Mouse (Mus musculus) forebrain, embryonic 12.5 days (tissue): Measurements from ENCODE around the gene Pld6. TPM values are rescaled to one million over a fixed set of nuclear protein-coding genes. Genes with fewer than 3 reads are reported as not detected.

ENCODE experiments used
- ATAC-seq: fragments of 200-750 bp; cut with Nextera tagmentation; 2 replicates; pipeline ENCODE4 v1.8.0; 2017; ENCODE audit warnings: moderate TSS enrichment; ENCODE audit not compliant: low FRiP score
- H3K27ac ChIP-seq: fragments of 300-500 bp; sonication (generic); 2 replicates; pipeline ENCODE4 v1.5.1; 2016; ENCODE audit warnings: mild to moderate bottlenecking
- H3K27me3 ChIP-seq: fragments of 300-500 bp; sonication (generic); 2 replicates; pipeline ENCODE4 v1.6.1; 2016; ENCODE audit warnings: mild to moderate bottlenecking
- H3K36me3 ChIP-seq: fragments of 300-500 bp; sonication (generic); replicated peaks from 2 replicates; pipeline ENCODE4 v1.6.1; 2016; ENCODE audit warnings: mild to moderate bottlenecking
- H3K4me1 ChIP-seq: fragments of 300-500 bp; sonication (generic); 2 replicates; pipeline ENCODE4 v1.6.1; 2016
- H3K4me2 ChIP-seq: fragments of 300-500 bp; sonication (generic); 2 replicates; pipeline ENCODE4 v1.6.1; 2016; ENCODE audit warnings: mild to moderate bottlenecking, moderate library complexity
- H3K4me3 ChIP-seq: fragments of 300-500 bp; sonication (generic); replicated peaks from 2 replicates; pipeline ENCODE4 v1.5.1; 2016; ENCODE audit warnings: mild to moderate bottlenecking
- H3K9ac ChIP-seq: fragments of 300-500 bp; sonication (generic); 2 replicates; pipeline ENCODE4 v1.6.1; 2016; ENCODE audit warnings: mild to moderate bottlenecking
- H3K9me3 ChIP-seq: fragments of 300-500 bp; sonication (generic); 2 replicates; pipeline ENCODE4 v1.6.1; 2016
- WGBS: fragments of 180-500 bp; shearing (Covaris S2); methylation state at CpG from one replicate; pipeline ENCODE4 v1.1.7; 2016; 5-methylcytosine and 5-hydroxymethylcytosine counted together
- polyA plus RNA-seq: library from polyadenylated mRNA; unstranded; fragments of >200 nt; fragmentation: Nextera tagmentation; extraction: Ambion mirVana; gene quantifications from 2 replicates; pipeline ENCODE4 v1.2.1, GENCODE M21; 2016

The Pld6 gene
- polyA plus RNA-seq, 1 experiment from 2014 or later = 2.3 TPM

DNA sequence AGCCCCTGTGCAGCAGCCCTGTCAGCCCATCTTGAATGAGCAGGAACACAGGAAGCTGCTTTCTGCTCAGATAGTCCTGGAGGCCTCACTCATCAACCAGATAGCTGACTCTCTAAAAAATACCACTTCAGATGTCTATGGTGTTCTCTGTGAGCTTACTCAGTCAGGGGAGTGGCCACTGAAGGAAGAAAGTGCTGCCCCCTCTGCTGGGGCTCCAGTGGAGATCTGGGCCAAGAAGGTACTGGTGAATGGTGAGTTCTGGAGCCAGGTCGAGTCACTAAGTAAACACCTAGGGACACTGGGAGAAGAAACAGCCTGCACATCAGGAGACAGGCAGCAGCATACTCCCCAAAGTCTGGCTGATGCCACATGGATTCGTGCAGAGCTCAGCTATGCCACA, 27.8 kb downstream of the Pld6 start:
- Histone ChIP-seq H3K4me1 (no peaks in the 10 kb centered on the region), H3K36me3 (peaks cover 91% of the 10 kb centered on the region), H3K9me3 (no peaks in the 10 kb centered on the region), H3K27me3 (no peaks in the 10 kb centered on the region), H3K27ac (no peak overlapping the region), H3K4me2 (no peak overlapping the region), H3K4me3 (no peak overlapping the region), H3K9ac (no peak overlapping the region)
- ATAC-seq = no peak
- 90% methylated on average over 2 of the region's 2 CpGs for WGBS

DNA sequence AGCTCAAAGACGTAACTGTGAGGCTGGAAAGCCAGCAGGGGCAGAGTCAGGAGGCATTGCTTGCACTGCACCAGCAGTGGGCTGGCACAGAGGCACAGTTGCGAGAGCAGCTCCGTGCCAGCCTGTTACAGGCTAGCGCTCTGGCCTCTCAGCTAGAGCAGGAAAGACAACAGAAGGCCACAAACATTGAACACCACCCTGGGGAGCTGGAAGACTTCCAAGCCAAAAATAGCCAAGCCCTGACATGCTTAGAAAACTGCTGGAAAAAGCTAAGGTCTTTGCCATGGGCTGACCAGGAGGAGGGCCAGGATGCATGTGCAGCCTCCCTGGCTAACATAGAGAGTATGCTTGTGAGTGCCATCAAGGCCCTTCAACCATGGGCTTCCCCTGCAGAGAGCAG, 28.3 kb downstream of the Pld6 start:
- 94% methylated on average over 4 of the region's 4 CpGs for WGBS
- no peak for ATAC-seq
- peaks cover 89% of the 10 kb centered on the region for H3K36me3 ChIP-seq

DNA sequence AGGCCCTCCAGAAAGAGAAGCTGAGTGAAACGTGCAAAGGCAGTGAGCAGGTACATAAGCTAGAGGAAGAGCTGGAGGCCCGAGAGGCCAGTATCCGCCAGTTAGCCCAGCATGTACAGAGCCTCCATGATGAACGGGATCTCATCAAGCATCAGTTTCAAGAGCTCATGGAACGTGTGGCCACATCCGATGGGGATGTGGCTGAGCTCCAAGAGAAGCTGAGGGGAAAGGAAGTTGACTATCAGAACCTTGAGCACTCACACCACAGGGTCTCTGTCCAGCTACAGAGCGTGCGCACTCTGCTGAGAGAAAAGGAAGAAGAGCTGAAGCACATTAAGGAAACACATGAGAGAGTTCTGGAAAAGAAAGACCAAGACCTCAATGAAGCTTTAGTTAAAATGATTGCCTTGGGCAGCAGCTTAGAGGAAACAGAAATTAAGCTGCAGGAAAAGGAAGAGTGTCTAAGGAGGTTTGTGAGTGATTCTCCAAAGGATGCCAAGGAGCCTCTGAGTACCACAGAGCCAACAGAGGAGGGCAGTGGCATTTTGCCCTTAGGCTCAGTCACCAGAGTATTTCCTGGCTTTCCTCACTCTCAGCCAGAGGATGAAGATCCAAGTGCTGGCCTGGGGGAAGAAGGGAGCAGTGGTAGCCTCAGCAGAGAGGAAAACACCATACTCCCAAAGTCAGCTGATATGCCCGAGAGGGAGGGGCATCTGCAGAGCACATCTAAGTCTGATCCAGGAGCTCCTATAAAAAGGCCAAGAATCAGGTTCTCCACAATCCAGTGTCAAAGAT, 29.1 kb downstream of the Pld6 start:
- 90% methylated on average over 9 of the region's 9 CpGs for WGBS
- Histone ChIP-seq H3K9ac (no peak overlapping the region), H3K4me3 (no peak overlapping the region), H3K4me2 (no peak overlapping the region), H3K36me3 (peaks cover 91% of the 10 kb centered on the region), H3K27me3 (no peaks in the 10 kb centered on the region), H3K9me3 (no peaks in the 10 kb centered on the region), H3K27ac (no peak overlapping the region), H3K4me1 (no peaks in the 10 kb centered on the region)
- no peak for ATAC-seq

More for the DNA sequence above, 28.3 kb downstream of the Pld6 start:
- H3K4me1 ChIP-seq = no peaks in the 10 kb centered on the region
- no peak overlapping the region for H3K4me2 ChIP-seq
- no peak overlapping the region for H3K27ac ChIP-seq
- H3K9ac ChIP-seq = no peak overlapping the region
- no peaks in the 10 kb centered on the region for H3K27me3 ChIP-seq
- no peak overlapping the region for H3K4me3 ChIP-seq
- H3K9me3 ChIP-seq = no peaks in the 10 kb centered on the region

DNA sequence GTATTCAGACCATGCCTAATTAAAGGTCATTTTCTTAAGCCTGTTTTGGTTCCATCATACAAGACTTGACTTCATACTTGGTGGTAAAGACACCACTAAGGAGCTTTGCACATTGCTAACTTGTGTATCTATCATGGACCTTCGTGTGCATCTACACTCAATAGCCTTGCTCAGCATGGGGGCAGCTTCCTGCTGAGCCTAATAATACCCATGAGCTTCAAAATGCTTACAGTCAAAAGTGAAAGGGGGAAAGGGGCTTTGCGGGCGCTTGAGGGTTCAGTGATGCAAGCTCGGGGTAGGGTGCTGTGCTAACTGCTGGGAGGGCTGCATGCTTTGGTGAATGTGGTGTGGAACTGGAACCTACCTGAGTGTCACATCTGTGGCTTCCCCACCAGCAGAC, 31.1 kb downstream of the Pld6 start:
- no peaks in the 10 kb centered on the region for H3K9me3 ChIP-seq
- 61% methylated on average over 4 of the region's 4 CpGs for WGBS
- no peak for ATAC-seq
- H3K9ac ChIP-seq = no peak overlapping the region
- no peaks in the 10 kb centered on the region for H3K27me3 ChIP-seq
- no peak overlapping the region for H3K4me2 ChIP-seq
- H3K27ac ChIP-seq = no peak overlapping the region
- H3K36me3 ChIP-seq = peaks cover 96% of the 10 kb centered on the region
- no peaks in the 10 kb centered on the region for H3K4me1 ChIP-seq
- H3K4me3 ChIP-seq = no peak overlapping the region

DNA sequence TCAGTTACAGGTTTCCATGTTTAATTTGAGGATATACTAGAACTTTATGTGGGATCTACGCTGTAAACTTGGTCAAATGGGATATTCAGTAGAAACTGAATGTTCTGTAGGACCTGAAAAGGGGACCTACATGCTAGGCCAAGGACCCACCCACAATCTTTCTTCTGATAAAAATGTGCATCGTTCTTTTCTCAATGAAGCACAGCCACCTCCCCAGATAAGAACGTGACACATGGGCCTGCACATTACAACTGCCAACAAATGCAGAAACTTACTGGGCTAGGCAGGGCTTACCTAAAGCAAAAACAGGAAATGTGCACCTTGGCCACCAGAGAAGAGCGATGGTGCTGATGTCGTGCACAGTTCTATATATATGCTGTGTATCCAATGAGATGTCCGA, 32.9 kb downstream of the Pld6 start:
- Histone ChIP-seq H3K9ac (no peak overlapping the region), H3K27ac (no peak overlapping the region), H3K4me3 (no peak overlapping the region), H3K4me1 (no peaks in the 10 kb centered on the region), H3K9me3 (no peaks in the 10 kb centered on the region), H3K4me2 (no peak overlapping the region), H3K27me3 (no peaks in the 10 kb centered on the region), H3K36me3 (peaks cover 94% of the 10 kb centered on the region)
- ATAC-seq = no peak
- 95% methylated on average over 6 of the region's 6 CpGs for WGBS

DNA sequence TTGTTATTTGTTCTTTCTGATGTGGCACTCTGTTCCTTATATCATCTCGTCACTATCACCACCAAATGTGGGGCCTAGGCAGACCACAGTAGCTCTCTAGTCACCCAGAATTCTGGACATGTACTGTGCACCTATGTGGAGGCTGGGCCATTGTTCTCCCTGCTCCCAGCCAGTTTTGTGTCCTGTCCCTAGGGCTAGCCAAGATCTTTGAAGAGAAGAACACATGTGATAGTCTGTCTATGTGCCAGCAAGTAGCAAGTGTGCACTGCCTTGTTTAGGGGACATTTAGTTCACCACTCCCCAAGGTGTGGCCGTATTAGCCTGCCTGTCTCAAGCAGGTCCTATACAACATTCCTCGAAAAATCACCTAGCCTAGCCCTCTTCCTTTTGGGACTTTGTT, 38.4 kb downstream of the Pld6 start:
- H3K36me3 ChIP-seq = peaks cover 65% of the 10 kb centered on the region
- no peak overlapping the region for H3K27ac ChIP-seq
- no peaks in the 10 kb centered on the region for H3K27me3 ChIP-seq
- ATAC-seq = no peak
- H3K4me1 ChIP-seq = no peaks in the 10 kb centered on the region
- H3K4me3 ChIP-seq = no peak overlapping the region
- H3K9ac ChIP-seq = no peak overlapping the region
- no peaks in the 10 kb centered on the region for H3K9me3 ChIP-seq
- no peak overlapping the region for H3K4me2 ChIP-seq
- WGBS = 90% methylated on average over 3 of the region's 3 CpGs

DNA sequence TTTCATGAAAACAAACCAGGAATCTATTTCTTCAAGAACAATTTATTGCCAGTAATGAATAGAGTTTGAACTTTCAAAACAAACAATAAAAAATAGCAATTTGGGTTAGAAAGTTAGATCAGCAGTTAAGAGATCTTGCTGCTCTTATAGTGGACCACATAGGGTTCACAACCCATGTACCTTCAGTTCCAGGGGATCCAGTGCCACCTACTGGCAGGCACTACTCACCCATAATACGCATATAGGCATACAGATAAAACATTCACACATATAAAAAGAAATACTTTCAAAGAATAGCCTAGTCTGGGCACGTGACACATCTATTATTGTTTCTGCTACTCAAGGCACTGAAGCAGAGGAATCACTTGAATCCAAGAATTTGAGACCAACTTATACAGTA, 40.8 kb downstream of the Pld6 start:
- H3K27ac ChIP-seq = no peak overlapping the region
- H3K36me3 ChIP-seq = peaks cover 66% of the 10 kb centered on the region
- ATAC-seq = no peak
- no peaks in the 10 kb centered on the region for H3K9me3 ChIP-seq
- no peak overlapping the region for H3K4me2 ChIP-seq
- H3K27me3 ChIP-seq = no peaks in the 10 kb centered on the region
- 80% methylated on average over 2 of the region's 2 CpGs for WGBS
- no peaks in the 10 kb centered on the region for H3K4me1 ChIP-seq
- H3K9ac ChIP-seq = no peak overlapping the region
- H3K4me3 ChIP-seq = no peak overlapping the region

DNA sequence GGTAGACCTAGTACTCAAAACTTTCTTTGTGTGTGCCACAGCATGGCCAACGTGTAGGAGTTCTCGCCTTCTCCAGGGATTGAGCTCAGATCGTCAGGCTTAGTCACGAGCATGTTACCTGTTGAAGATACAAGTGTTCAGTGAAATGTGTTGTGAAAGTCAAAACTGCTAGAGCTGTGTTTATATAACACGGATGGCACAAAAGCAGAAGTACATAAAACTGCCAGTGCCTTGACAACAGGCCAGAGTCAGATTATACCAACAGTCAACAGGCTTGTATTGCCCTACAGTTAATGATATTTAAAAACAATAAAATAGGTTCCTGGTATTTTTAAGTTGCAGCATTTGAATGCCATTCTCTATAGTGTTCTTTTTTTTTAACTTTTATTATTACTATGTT, 41.6 kb downstream of the Pld6 start:
- no peaks in the 10 kb centered on the region for H3K9me3 ChIP-seq
- WGBS = 90% methylated on average over 5 of the region's 5 CpGs

DNA sequence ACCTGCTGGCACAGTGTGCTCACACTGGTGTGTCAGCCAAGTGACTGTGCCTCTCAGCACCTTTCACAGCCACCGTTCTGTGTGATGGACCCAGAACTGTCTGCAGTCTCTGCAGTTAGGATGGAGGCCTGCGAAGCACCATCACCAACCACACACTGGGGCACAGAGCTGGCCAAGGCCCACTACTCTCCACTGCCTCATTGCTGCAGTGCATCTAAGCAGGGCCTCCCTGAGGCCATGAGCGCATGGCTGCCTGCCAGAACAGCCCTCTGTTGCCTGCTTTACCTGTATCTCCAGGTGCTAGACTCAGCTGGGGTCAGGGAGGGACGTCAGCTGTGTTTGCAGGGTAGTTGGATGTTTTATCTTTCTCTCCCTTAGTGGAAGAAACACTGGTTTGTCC, 43.1 kb downstream of the Pld6 start:
- H3K4me3 ChIP-seq = no peak overlapping the region
- H3K36me3 ChIP-seq = peaks cover 69% of the 10 kb centered on the region
- H3K9me3 ChIP-seq = no peaks in the 10 kb centered on the region
- H3K27me3 ChIP-seq = no peaks in the 10 kb centered on the region
- no peak overlapping the region for H3K27ac ChIP-seq
- no peak overlapping the region for H3K9ac ChIP-seq
- no peaks in the 10 kb centered on the region for H3K4me1 ChIP-seq
- 95% methylated on average over 4 of the region's 4 CpGs for WGBS
- no peak for ATAC-seq
- H3K4me2 ChIP-seq = no peak overlapping the region

More for the DNA sequence above, 41.6 kb downstream of the Pld6 start:
- Histone ChIP-seq H3K4me2 (no peak overlapping the region), H3K27me3 (no peaks in the 10 kb centered on the region), H3K4me3 (no peak overlapping the region), H3K27ac (no peak overlapping the region), H3K36me3 (peaks cover 67% of the 10 kb centered on the region), H3K4me1 (no peaks in the 10 kb centered on the region), H3K9ac (no peak overlapping the region)
- no peak for ATAC-seq

DNA sequence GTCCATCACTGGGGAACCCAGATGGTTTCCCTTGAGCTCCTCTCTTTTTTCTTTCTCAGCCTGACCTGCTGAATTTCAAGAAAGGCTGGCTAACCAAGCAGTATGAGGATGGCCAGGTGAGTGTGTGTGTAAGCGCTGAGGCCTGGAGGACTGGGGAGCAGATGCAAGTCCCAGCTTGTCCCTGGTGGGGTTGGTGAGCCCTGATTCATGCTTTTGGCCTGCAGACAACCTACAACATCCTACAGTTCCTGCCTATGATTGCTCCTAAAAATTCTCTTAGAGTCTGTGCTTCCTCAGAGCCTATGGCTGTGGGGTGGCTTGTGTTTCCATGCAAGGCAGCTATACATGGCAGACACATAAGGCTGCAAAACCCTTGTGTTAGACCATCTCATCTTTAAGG, 43.7 kb downstream of the Pld6 start:
- Histone ChIP-seq H3K9me3 (no peaks in the 10 kb centered on the region), H3K4me1 (no peaks in the 10 kb centered on the region), H3K27ac (no peak overlapping the region), H3K36me3 (peaks cover 69% of the 10 kb centered on the region), H3K27me3 (no peaks in the 10 kb centered on the region), H3K4me2 (no peak overlapping the region), H3K9ac (no peak overlapping the region), H3K4me3 (no peak overlapping the region)
- 92% methylated on average over 1 of the region's 1 CpGs for WGBS
- ATAC-seq = no peak

DNA sequence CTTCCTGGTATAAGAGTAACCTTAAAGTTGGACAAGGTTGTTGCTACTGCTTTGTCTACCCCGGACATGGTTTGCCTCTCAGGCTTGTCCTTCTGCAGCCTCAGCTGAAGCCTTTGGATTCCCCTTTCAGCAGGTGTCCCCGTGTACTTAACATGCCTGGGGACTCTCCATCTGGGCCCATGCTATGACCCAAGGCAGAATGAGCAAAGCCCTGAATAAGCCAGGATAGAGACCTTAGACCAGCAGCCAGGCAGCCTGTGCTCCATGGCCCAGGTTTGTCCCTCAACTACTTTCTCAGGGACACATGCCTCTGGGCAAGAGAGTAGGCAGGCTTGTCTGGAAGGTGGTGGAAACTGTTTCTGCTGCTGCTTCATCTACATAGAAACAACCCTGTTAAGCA, 44.1 kb downstream of the Pld6 start:
- H3K4me2 ChIP-seq = no peak overlapping the region
- WGBS = 90% methylated on average over 2 of the region's 2 CpGs
- H3K4me3 ChIP-seq = no peak overlapping the region
- no peaks in the 10 kb centered on the region for H3K27me3 ChIP-seq
- no peak overlapping the region for H3K9ac ChIP-seq
- ATAC-seq = no peak
- peaks cover 70% of the 10 kb centered on the region for H3K36me3 ChIP-seq
- no peaks in the 10 kb centered on the region for H3K9me3 ChIP-seq
- H3K27ac ChIP-seq = no peak overlapping the region
- no peaks in the 10 kb centered on the region for H3K4me1 ChIP-seq

DNA sequence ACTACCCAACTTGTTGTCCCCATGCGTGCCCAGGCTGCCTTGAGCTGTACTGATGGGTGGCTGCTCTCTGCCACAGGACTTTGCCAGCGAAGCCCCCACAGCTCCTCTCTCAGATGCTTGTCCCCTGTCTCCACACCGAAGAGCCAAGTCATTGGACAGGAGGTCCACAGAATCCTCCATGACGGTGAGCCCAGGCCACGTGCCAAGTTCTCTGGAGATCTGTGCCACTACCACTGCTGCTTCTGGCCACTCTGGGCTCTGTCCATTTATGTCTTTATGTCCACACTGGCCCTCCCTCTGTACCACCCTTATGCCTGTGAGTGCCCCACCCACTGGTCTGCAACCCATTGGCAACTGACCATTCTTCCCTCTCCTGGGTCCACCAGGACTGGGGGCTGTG, 45.5 kb downstream of the Pld6 start:
- no peak for ATAC-seq
- H3K27me3 ChIP-seq = no peaks in the 10 kb centered on the region
- no peaks in the 10 kb centered on the region for H3K4me1 ChIP-seq
- no peak overlapping the region for H3K27ac ChIP-seq
- no peak overlapping the region for H3K4me2 ChIP-seq
- H3K9me3 ChIP-seq = no peaks in the 10 kb centered on the region
- peaks cover 82% of the 10 kb centered on the region for H3K36me3 ChIP-seq
- H3K4me3 ChIP-seq = no peak overlapping the region
- WGBS = 97% methylated on average over 5 of the region's 5 CpGs
- H3K9ac ChIP-seq = no peak overlapping the region

DNA sequence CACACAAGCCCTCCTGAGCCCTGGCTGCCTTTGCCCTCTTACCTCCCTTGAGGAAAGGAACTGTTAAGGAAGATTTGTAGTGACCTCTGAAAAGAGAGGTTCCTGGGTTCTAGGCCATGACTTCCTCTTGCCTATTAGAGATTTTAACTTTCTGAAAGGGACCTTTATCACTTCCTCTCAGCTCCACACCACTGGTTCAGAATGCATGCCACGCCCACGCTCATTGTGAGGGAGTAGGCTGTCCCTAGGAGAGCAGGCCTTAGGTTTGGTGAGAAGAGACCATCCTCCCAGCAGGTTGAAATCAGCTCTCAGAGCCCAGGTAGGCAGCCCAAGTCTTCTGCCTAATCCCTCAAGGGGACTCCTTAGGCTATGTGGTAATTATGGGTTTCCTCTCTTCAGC, 47.4 kb downstream of the Pld6 start:
- H3K4me1 ChIP-seq = no peaks in the 10 kb centered on the region
- H3K4me3 ChIP-seq = no peak overlapping the region
- no peaks in the 10 kb centered on the region for H3K9me3 ChIP-seq
- WGBS = 75% methylated on average over 2 of the region's 2 CpGs
- H3K9ac ChIP-seq = no peak overlapping the region
- ATAC-seq = no peak
- H3K4me2 ChIP-seq = no peak overlapping the region
- H3K27me3 ChIP-seq = no peaks in the 10 kb centered on the region
- H3K36me3 ChIP-seq = peaks cover 98% of the 10 kb centered on the region
- H3K27ac ChIP-seq = no peak overlapping the region
